Mouse (Mus musculus): ENCODE data around the gene Prkacb.

Gene Prkacb

DNA sequence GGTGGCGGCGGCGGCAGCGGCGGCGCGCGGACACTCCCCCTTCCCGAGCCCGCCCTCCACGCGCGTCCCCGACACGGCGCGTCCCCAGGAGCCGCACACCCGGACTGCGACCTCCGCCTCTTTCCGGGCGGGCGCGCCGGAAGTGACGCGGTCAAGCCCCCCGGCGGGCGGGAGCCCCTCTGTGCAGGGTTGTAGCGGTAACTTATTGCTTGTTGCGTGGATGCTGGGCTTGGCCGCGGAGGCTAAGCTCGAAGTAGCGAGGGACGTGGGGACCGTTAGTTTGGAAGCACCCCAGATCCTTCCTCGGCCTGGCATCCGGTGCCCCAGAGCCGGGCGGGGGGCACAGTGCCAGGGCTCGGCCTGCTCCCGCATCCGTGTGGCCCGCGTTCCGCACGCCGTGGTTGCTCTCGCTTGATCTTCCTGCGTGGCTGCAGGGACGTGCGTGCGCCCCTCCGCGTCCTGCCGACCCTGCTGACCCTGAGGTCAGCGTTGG is at the start of gene Prkacb:
Gene Prkacb, minus strand, starts transcription at position 90 of the 493 bp plus-strand sequence.
- in situ Hi-C loops (cut with MboI): loop anchor here (25.0 kb wide), 1 partner anchor 901 kb away; the partner anchor contains the start of gene Bcl10

DNA sequence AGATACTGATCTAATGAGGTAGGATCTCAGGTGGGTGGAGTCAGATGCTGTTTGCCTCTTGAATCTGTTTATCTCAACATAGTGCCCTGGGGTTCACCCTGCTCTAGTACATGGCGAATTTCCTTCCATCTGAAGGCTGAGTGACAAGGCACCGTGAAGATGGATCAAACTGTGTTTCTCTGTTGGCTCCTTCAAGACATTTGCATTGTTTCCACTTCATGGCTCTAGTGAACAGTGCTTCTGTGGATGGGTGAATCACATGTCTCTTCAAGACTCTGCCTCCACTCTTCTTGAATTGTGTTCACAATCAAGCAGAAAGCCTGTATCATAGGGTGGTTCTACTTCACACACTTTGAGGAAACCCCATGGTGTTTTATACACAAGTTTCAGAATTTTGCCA is 47.5 kb upstream of the Prkacb start:
- in situ Hi-C loops (cut with MboI): no loop called here

DNA sequence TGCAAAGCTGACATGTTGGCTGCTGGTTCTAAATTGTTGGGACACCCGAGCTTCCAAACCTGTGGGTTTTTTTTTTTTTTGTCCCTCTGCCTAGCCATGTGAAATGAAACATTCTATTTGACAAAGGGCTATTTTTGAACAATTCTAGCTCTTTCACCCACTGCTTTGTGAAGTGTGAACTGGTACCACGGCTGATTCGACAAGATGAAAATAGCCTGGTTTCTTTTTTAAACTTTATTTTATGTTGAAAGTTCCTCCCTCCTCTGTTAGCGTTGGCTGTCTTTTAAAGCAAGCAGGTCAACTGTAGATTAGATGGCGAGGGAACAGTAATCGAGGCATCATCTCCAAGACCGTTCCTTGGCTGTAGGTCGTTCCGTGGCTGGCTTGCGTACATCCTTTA is 44.6 kb upstream of the Prkacb start:
- in situ Hi-C loops (cut with MboI): no loop called here

DNA sequence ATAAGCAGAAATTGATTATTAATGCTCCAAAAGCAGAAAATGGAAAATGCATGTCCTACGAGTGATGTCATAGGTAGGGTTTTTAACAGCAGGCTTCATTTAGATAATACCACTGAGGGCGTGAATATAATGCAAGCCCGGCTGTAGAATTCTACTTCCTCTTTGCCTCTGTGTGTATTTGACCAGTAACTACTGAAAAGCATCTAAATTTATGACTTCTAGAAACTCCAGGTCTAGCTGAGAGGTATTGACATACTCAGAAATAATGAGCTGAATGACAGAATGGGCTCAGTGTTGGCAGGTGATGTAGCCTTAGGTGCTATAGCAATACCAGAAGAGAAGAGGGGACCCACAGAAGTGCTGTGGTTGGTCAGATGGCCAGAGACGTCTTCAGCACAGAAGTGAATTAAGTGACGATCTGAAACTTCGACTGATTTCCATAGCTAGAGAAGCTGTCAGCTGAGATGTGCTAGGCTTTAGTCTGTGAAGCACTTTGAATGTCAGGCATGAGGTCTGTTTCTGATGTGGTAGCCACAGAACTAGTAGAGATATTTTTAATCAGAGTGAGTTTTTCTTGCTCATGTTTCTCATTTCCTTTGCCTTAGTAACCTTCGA is 41.8 kb upstream of the Prkacb start:
- in situ Hi-C loops (cut with MboI): no loop called here

DNA sequence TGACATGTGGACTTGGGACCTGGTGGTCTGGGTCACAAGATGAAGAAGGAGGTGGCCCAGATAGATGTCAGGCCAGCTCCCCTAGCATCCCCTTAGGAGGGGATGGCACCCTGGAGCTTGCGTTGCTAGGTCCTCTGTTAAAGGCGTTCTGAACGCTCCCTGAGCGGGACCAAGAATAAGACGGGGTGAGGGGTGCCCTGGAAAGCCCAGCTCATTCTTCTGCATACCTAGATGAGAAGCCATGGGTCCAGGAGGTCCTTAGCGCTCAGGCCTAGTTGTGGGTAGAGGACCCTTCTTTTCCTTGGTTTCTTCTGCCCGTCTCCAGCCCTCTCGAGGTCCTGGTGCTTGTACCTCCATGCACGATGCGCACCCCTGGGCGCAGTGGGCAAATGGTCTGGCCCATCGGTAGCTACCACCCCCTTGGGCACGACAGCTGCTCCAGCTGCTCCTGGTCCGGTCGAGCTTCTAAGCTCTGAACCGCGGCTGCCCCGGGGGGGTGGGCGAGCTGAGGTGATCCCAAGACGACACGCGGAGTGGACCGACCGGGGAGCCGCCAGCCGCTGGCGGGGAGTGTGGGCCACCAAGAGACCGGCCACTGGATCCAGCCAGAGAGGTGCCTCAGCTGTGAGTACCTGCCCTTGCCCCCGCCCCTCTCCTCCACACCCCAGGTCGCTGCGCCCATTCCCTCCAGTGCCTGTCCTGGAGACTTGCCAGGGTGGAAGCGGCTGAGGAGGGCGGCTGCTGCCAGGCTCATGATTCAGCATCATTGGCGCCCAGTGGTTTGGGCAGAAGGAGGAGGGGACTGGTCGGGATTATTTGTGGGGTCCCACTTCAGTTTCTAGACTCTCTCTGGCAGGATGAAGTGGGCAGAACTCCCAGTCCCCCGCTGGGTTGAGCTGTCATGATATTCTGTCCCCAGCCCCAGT is 39.4 kb upstream of the Prkacb start, which contains the start of gene Ttll7:
Gene Ttll7, plus strand, starts transcription at position 402 of the 926 bp plus-strand sequence.
- in situ Hi-C loops (cut with MboI): no loop called here

DNA sequence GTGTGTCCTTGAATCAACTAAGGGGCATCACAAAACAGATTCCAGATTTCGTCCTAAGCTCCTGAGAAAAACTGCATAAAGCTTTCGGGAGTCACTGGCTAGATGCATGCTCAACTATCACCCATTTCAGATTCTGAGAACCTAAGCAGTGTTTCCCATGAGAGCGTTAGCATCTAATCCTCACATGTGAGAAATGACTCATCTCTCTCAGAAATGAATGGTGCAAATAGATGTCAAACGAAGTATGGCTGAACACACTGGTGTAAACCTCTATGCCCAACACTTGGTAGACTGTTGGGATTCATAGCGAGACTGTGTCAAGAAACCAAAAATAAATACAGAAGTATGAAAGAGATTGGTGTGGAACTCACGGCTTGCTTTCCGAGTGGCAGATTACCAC is 36.6 kb upstream of the Prkacb start:
- in situ Hi-C loops (cut with MboI): no loop called here

DNA sequence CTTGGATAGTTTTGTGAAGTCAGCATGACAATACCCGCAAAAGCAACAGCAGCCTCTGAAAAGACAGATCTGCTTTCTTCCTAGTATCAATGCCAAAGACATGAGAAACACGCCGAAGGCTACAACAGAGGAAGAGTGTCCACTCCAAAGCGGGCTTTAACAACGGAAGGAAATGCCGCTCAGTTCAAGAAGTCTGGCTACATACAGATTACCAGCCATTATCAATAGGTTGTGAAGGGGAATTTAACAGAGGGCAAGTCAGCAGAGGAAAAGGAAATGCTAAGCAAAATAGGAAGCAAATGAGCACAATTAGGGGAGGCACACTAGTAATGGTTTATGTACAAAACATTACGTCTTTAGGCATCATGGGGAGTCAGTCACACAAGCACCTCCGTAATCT is 35.3 kb upstream of the Prkacb start:
- in situ Hi-C loops (cut with MboI): no loop called here

DNA sequence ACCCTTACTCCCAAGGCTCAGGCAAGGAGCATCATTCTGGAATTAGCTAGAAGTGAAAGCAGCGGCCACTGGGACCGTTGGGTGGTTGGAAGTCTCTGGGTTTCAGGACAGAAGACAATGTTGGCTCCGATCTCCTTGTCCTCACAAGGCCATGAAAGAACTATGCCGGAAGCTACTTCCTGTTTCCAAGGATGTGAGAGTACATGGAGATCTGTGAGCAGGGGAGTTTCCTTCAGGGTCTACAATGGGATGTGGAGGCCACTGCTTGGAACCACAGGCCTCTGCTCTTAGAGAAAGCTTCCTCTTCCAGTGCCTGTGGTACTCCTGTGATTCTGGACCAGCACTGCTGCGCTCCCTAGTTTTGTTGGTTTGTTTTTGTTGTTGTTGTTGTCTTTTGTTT is 33.4 kb upstream of the Prkacb start:
- in situ Hi-C loops (cut with MboI): no loop called here

DNA sequence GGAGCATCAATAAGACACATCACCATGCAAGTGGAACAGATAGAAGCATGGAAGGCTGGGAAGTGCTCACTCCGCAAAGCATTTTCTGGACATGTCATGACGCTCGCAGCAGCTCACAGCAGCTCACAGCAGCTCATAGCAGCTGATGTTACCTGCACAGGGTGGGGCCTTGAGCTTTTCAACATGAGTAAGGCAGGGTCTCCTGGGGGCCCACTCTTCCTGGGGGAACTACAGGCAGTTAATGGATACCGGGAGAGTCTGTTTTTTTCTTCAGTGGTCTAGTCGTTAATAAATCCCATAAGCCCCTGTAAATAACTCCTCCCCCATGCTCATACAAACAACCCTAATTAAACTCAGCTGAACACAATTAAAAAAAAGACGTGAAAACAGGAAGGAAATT is 30.7 kb upstream of the Prkacb start:
- in situ Hi-C loops (cut with MboI): no loop called here

DNA sequence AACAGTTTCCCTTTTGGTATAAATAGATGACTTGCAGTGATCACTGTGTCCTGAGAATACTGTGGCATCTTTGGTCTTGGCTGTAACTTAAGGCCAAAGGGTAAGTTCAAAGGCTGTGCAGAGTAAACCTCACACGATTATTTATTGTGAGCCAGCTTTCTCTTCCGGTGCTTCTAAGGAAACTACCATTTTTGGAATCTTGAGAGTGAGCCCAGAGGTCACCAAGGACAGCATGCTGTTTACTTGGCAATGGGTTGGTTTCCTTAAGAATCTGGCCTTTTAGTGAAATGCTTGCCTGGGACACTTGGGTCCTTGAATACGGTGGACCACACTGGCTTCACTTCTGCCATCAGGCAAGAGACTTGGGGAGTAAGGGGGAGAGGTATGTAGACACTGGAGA is 30.0 kb upstream of the Prkacb start:
- in situ Hi-C loops (cut with MboI): no loop called here

DNA sequence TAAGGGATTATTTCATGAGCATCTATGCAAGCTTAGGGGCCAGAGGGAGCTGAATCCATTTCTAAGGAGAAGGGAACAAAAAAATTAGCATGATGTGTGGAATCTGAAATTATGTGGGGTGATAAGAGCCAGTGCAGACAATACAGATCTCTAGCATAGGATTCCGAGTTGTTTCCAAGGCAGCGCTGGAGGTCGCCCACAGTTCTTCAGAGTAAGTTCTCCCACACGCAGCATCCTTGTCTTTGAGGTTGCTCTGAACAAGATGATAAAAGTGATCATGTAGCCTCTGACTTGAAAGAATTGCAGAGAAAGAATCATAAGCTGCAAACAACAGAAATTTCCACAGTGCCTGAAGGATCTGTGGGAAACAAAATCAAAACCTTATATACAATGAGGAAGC is 7.9 kb upstream of the Prkacb start:
- in situ Hi-C loops (cut with MboI): loop anchor here (25.0 kb wide), 1 partner anchor 908 kb away; the partner anchor contains the start of gene Bcl10

DNA sequence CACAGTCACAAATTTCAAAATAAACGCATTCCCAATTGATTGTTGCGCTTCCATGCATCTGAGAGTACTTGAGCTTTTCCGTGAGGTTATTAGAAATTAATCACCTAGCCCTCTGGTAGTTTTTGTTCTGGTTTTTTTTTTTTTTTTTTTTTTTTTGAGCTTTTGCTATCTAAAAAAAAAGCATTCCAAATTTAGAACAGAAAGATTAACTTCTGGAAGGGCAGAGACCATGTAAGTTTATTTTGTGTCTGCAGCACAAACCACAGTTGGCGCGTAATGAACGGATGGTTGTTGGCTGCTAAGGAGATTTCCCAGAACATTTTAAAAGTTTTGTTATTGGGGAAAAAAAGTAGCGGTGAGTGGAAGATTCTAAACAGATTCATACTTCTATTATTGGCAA is 834 bp upstream of the Prkacb start:
- in situ Hi-C loops (cut with MboI): loop anchor here (25.0 kb wide), 1 partner anchor 901 kb away; the partner anchor contains the start of gene Bcl10

DNA sequence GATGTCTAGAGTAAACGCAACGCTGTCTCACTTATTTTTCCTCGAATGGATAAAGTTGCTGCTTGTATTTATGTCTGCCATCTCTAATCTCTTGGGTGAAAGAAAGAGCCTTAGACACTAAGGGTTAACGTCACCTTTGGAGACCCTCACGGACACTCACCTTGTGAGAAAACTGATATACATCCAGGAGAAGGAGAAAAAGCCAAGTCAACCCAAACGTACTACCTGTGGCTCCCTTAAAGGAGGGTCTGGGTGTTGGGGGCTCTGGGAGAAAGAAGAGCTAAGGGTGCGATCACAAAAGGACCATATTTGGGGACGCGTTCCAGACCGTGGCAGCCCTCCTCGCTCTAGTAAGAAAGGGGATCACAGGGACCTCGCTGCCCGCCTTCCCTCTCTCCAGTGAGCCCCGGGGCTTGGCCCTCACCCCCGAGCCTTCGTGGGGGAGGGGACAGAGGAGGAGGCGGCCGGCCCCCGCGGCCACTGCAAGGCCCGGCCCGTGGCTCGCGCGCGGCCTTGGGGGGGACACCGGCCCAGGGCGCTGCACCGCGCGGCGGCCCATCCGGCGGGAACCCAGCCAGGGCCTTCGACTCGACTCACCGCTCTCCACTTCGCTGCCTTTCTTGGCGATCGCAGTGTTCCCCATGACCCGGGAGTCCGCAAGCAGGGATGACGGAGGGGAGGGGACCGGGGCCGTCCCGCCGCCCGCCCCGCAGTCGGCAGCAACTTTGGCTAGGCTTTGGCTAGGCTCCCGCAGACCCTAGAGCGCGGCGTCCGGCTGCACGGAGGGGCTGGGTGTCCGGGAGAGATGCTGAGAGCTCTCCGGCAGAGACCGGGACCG is 530 bp downstream of the Prkacb start:
- in situ Hi-C loops (cut with MboI): loop anchor here (25.0 kb wide), 1 partner anchor 900 kb away; the partner anchor contains the start of gene Bcl10

DNA sequence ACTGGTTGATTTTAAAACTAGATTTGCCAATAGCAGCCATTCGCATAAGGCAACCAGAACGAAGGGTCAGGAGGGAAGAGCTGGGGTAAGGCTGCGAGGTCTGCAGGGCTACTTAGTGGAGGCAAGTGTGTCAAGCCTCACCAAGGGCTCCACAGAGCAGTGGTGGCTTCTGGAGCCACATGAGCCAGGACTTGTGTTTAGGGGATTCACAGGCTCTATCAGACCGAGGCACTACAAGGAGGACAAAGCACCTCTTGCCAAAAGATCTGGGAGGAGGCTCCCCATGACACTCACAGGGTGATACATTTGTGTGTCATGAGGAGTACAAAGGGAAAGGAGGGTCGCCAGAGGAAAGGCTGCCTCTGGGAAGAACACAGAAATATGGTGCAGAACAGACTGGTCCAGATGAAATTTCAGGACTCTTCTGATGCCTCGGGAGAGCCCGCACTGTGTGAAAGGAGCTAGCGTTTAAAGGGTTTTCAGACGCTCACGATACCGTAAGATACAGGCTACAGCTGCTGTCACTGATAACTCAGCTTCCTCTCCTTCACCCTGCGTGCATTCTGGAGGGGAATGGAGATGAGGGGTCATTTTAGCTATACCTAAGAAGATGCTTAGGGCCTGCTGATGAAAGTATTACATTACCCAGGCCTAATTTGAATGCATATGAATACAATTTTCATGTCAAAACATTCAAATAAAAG is 19.1 kb downstream of the Prkacb start:
- in situ Hi-C loops (cut with MboI): loop anchor here (25.0 kb wide), 2 partner anchors 231 to 456 kb away; partner anchors contain the start of gene Uox

DNA sequence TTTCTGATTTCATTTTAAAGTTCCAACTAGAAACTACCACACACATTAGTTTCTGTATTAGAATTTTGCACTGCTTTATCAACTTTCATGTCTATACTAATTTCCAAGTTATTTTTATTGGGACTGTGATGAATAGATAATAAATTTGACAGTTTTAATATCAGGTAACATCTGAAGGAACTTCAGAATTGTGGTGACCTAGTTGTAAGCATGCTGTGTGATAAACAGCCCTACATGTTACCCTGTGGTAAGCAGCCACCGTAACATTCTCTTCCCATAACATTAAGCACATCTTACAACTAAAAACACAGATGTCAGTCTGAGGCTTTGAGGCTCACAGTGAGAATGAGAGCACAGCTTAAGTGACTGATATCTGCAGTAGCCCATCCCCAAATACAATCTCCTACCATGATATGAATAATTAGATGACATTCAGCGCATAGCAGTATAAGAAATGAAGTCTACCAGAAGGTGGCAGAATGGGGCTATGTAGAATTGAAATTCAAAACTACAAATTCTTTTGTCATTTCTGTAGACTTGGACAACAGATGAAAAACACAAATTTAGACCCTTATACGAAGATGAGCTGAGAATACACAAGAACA is 20.5 kb downstream of the Prkacb start:
- in situ Hi-C loops (cut with MboI): loop anchor here (25.0 kb wide), 2 partner anchors 230 to 455 kb away; partner anchors contain the start of gene Uox

DNA sequence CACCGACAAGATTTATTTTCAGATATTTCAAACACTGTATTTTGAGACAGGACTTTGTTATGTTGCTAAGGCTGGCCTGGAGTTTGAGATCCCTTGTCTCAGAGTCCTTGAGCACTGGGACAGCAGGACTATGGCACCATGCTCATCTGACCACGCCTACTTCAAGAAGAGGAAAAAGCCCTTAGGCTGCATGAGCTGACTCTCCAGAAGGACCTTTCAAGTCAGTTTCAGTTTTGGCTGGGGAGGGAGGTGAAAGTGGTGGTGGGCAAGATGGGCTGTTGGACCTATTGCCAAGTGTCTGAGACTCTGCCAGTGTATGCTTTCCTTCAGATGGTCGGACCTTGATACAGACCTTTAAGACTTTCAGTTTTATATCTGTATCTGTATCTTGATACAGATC is 28.6 kb downstream of the Prkacb start:
- in situ Hi-C loops (cut with MboI): loop anchor here (25.0 kb wide), 2 partner anchors 222 to 447 kb away; partner anchors contain the start of gene Uox

DNA sequence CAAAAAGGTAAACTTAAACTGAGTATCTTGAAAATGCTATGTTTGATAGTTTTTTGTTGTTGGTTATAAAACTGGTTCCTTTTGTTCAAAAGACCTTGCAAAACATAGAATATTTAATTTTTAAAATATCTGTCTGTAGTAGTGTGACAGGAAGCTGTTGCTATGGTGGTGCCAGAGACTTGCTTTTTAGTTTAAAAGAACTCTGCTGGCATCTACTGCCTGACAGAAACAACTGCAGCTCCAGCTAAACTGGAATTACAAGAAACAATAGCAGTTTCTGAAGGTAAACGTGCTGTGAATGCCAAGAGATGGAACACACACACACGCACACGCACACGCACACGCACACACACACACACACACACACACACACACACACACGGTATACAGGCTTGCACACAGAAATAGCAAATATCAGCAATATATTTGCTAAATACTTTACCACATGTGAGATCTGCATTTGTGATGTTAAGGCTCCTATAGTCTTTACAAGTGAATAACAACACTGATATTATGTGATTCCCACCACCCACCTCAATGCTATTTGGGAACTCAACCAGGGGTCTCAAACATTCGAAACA is 29.1 kb downstream of the Prkacb start:
- in situ Hi-C loops (cut with MboI): loop anchor here (25.0 kb wide), 2 partner anchors 221 to 446 kb away; partner anchors contain the start of gene Uox

DNA sequence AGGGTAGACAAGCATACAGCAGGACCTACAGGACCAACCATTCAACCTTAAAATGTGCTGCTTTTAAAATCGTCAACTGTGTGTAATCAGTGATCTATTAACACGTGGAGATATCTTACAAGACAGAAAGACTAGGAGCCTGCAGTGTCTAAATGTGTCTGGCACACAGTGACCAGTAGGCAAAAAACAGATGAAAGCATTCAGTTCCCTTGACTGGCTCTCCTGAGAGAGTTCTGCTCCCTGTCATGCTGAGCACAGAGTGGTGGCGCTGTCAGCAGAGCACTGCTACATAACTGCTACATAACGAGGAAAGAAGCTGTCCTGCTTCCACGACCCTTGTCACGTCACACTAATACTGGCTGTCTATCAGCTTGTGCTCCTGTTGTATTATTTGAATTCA is 30.2 kb downstream of the Prkacb start:
- in situ Hi-C loops (cut with MboI): loop anchor here (25.0 kb wide), 2 partner anchors 220 to 445 kb away; partner anchors contain the start of gene Uox

DNA sequence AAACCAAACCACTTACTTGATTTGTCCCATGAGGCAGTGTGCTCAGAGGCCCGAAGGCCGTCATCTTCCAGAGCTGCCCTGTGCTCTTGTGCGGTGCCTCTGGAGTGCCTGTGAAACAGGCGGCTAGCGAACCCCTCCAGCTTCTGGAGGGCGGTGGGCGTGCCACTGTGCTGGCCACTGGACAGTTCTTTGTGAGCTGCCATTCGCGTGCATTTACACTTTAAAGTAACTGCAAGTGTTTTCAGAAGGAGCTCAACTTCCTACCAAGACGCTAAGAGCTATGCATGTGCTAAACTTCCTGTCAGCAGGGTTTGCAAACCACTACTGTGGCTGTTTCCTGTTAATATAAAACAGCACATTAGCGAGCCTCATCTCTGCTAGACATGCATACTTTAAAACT is 31.7 kb downstream of the Prkacb start:
- in situ Hi-C loops (cut with MboI): loop anchor here (25.0 kb wide), 2 partner anchors 219 to 444 kb away; partner anchors contain the start of gene Uox

DNA sequence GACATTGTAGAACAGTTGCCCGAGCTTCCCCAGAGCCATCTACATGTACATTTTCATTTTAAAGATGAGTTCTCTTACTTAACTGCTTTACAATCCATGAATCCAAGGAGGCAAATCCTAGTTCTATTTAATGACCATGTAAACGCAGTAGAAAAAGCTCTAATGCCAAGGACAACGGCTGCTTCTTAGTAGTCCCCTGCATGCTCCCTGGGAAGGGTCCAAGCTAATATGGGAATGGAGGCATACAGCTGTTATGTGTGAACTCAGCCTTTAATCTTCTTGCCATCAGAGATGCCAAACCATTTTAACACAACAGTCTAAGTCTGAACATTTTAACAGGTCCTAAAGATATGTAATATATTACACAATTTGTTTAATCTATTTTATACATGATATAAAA is 32.5 kb downstream of the Prkacb start:
- in situ Hi-C loops (cut with MboI): loop anchor here (25.0 kb wide), 2 partner anchors 218 to 443 kb away; partner anchors contain the start of gene Uox

Data from mature B cell (primary cell).